Mouse (Mus musculus): ENCODE results near the gene Lrsam1.

Gene Lrsam1

GRCm38 (mm10) chr2:32966689-32967631 is 5.5 kb upstream of the Lrsam1 start:
- peak; percentile 93 for DNase-seq

GRCm38 (mm10) chr2:32966184-32966688 is 4.8 kb upstream of the Lrsam1 start:
- DNase-seq, result no peak

GRCm38 (mm10) chr2:32965511-32966183 is 4.2 kb upstream of the Lrsam1 start:
- no peak for DNase-seq

- DNase-seq, result no peak
Observed at GRCm38 (mm10) chr2:32964659-32965457, 3.4 kb upstream of the Lrsam1 start.

GRCm38 (mm10) chr2:32963981-32964380 is 2.6 kb upstream of the Lrsam1 start:
- DNase-seq, result no peak

GRCm38 (mm10) chr2:32963544-32963943 is 2.1 kb upstream of the Lrsam1 start:
- DNase-seq, result no peak

GRCm38 (mm10) chr2:32962875-32963220 is 1.4 kb upstream of the Lrsam1 start:
- DNase-seq, result no peak

- DNase-seq, result no peak
Observed at GRCm38 (mm10) chr2:32962062-32962874, 854 bp upstream of the Lrsam1 start.

GRCm38 (mm10) chr2:32960273-32960672 is 1.1 kb downstream of the Lrsam1 start:
- DNase-seq, result no peak

GRCm38 (mm10) chr2:32957344-32957743 is 4.1 kb downstream of the Lrsam1 start:
- DNase-seq, result peak; percentile 36

- DNase-seq, result no peak
Observed at GRCm38 (mm10) chr2:32954581-32954980, 6.8 kb downstream of the Lrsam1 start.

- no peak for DNase-seq
Observed at GRCm38 (mm10) chr2:32947454-32947853, 14.0 kb downstream of the Lrsam1 start.

GRCm38 (mm10) chr2:32940483-32940882 is 20.9 kb downstream of the Lrsam1 start:
- no peak for DNase-seq

- DNase-seq, result peak; percentile 24
Observed at GRCm38 (mm10) chr2:32939418-32939817, 22.0 kb downstream of the Lrsam1 start.

- no peak for DNase-seq
Observed at GRCm38 (mm10) chr2:32938741-32939140, 22.7 kb downstream of the Lrsam1 start.

- DNase-seq, result no peak
Observed at GRCm38 (mm10) chr2:32931730-32932129, 29.7 kb downstream of the Lrsam1 start.

- DNase-seq, result peak; percentile 23
Observed at GRCm38 (mm10) chr2:32928947-32929829, 32.2 kb downstream of the Lrsam1 start.

GRCm38 (mm10) chr2:32928235-32928946 is 33.0 kb downstream of the Lrsam1 start:
- DNase-seq, result peak; percentile 72

- no peak for DNase-seq
Observed at GRCm38 (mm10) chr2:32927624-32928234, 33.7 kb downstream of the Lrsam1 start.

All from kidney, adult 18-20 months (tissue).